Mouse (Mus musculus): ENCODE measurements around the gene Dgkg.

The Dgkg gene

DNA sequence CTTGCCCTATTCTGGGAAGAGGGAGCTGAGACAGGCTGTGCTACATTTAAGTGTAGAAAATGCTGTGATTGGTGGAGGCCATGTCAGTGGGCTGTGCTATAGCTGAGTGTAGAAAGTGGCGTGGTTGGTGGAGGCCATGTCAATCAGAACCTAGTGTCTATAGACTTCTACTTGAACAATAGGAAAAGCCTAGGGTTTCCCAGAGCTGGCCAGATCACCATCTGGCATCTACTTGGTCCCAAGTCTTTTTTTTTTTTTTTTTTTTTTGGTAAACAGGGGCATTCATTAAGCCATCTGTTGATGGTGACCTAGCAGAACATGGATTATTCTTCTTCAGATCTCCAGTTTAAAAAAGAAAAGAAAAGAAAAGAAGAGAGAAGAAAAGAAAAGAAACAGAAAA lies 60.6 kb downstream of the Dgkg start:
- DNase-seq (ENCODE audit: low spot score): no peak

GRCm38 (mm10) chr16:22593907-22594306 lies 63.1 kb downstream of the Dgkg start:
- DNase-seq (ENCODE audit: low spot score): no peak

DNA sequence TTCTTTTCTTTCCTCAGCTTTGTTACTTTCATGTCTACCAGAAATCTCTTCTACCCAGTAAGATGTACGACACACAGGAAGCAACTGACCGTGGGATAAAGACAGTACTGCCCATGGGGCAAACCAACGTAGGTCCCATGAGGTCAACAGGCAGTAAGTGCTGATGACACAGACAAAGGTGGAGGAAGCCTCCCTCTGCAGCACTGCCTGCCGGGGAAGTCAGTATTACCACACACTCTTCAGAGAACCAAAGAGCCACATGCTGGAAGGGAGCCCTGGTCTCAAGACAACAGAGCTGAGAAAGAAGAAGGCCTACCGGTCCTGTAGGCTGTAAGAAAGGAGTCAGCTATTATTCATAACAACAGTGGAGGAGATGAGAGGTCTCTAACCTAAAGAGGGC lies 67.4 kb downstream of the Dgkg start:
- DNase-seq (ENCODE audit: low spot score): no peak

GRCm38 (mm10) chr16:22586151-22586836 lies 70.7 kb downstream of the Dgkg start:
- DNase-seq (ENCODE audit: low spot score): no peak

- no peak for DNase-seq (ENCODE audit: low spot score)
Measured at GRCm38 (mm10) chr16:22585523-22585922, 71.5 kb downstream of the Dgkg start.

DNA sequence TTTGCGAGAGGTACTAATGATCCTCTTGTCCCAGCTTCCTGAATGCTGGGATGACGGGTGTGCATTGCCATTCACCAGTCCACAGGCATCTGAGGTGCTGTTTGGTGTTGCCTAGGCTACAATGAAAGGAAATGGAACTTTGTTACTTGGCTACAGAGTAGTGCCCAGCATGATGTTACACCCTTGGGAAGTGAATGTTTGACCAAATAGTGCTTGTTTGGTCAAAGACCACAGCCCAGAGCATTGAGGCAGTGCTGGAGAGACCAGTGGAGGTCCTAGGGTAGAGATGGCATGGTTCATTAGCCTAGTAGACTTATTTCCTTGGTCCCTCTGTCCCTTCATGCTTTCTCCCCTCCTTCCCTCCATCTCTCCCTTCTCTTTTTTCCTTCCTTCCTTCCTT lies 73.6 kb downstream of the Dgkg start:
- no peak for DNase-seq (ENCODE audit: low spot score)

- DNase-seq (ENCODE audit: low spot score): no peak
Measured at GRCm38 (mm10) chr16:22582173-22582929, 74.7 kb downstream of the Dgkg start.

GRCm38 (mm10) chr16:22580103-22580502 lies 76.9 kb downstream of the Dgkg start:
- DNase-seq (ENCODE audit: low spot score): no peak

GRCm38 (mm10) chr16:22578883-22579282 lies 78.1 kb downstream of the Dgkg start:
- DNase-seq (ENCODE audit: low spot score): no peak

GRCm38 (mm10) chr16:22577656-22578055 lies 79.4 kb downstream of the Dgkg start:
- DNase-seq (ENCODE audit: low spot score): no peak

- no peak for DNase-seq (ENCODE audit: low spot score)
Measured at GRCm38 (mm10) chr16:22574164-22574563, 82.9 kb downstream of the Dgkg start.

DNA sequence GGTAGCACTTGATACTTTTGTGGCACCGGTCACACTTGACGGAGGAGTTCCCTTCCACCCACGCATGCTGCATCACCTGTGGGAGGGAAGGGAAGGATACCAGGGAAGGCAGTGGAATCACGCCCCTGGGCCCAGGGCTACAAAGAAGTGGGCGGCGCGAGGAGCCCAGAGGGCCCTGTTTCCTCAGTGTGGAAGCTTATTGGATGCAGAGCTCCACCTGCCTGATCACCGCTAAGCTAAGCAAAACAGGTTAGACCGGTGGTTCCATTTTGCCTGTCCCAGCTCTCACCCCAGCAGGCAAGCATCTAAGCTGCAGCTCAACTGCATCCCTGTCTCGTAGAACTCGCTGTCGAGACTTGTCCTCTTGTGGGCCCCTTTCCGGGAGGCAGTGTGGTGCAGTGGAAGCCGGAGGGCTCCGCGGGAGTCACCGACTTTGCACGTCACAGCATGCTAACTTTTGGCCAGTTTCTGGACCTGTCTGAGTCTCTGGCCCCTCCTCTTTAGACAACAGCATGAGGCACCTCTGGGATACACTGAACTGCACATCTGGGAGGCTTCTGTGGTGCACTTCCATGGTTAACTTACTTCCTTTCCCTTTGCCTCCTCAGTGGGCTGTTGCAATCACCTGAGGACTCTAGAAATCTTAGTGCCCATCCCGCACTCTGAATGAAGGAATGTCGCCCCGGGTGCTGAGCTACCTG lies 84.2 kb downstream of the Dgkg start:
- no peak for DNase-seq (ENCODE audit: low spot score)

DNA sequence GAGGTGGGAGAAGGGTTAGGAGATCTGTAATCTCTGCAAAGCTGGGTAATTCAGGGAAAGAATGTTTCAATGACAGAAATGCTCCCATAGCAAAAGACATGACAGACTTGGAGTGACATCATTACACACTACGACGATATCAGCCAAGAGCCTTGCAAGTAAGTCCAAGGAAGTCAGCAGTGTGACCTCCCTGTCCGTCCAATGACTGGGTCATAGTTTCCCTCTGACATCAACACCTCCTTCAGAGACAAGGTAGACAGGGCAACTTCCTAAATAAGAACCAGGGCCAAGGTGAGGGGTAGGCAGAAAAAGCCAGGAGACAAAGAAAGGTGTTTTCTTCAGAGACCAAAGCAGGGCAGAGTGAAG lies 92.1 kb downstream of the Dgkg start:
- no peak for DNase-seq (ENCODE audit: low spot score)

DNA sequence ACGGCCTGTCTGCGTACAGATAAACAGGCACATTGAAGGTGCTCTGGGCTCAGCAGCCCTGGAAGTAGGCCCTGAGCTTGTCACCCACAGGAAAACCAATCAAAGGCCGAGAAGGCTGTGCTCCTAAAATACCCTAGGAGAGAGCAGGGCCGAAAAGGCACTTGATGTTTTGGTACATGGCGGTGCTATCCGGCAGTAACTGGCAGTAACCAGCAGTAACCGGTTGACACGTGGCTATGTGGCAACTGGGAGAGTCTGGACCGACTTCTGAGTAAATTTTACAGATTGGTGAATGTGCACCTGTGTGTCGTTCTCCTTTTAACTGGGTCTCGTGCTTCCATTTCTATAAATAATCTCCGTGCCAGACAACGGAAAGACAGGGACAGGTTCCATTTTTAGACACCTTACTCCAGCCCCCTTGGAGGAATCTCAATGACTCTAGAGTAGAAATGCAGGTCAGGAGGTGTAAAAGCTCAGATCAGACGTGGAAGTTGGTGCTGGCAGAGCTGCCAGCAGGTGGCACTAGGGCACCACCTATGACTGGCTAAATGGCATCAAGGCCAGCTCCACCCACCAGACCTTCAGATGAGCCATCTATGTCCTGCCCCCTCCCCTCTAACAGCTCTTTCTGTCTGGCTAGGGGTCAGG lies 92.6 kb downstream of the Dgkg start:
- DNase-seq (ENCODE audit: low spot score): peak; percentile 70

GRCm38 (mm10) chr16:22563594-22563993 lies 93.4 kb downstream of the Dgkg start:
- DNase-seq (ENCODE audit: low spot score): no peak

GRCm38 (mm10) chr16:22554996-22555395 lies 102.0 kb downstream of the Dgkg start:
- DNase-seq (ENCODE audit: low spot score): no peak

GRCm38 (mm10) chr16:22552351-22552750 lies 104.7 kb downstream of the Dgkg start:
- no peak for DNase-seq (ENCODE audit: low spot score)

- no peak for DNase-seq (ENCODE audit: low spot score)
Measured at GRCm38 (mm10) chr16:22551231-22552000, 105.6 kb downstream of the Dgkg start.

GRCm38 (mm10) chr16:22549346-22549745 lies 107.7 kb downstream of the Dgkg start:
- DNase-seq (ENCODE audit: low spot score): no peak

DNA sequence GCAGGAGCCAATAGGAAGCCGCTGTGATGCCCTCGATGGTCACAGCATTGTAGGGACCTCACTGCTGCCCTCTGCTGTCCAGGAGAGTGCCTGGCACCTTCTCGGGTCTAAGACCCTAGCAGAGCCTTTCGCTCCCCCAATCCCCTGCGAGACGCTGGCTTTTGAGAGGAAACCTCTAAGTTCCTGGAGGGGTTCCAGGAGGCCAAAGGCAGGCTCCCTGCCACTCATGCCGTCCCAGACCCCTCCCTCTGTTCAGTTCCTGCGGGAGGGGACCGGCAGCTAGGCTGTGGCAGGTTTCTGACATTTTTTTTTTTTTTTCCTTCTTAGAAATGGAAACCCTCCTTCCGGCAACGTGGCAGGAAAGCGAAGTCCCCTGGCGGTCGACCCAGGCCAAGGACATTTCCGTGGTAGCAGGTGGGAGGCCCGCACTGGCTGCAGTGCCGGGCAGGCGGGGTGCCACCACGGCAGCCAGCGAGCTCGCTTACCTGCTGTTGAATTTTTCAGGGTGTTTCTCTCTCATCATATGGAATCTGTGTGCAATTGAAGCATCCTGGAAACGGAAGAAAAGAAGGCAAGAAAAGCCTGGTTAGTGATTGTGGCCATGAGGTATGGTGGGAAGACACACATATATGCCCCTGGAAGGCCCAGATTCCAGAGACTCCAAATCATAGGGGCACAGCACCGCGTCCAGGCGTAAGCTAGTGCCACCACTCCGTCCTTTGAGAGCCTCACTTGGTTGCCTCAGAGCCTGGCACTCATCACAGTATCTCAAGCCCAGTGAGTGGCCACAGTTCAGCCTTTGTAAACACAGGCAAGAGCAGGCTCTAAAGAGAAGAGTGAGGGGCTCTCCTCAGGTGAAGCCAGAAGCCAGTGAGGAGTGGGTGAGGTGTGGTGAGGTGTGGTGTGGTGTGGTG lies 108.6 kb downstream of the Dgkg start:
- DNase-seq (ENCODE audit: low spot score): peak; percentile 87

DNA sequence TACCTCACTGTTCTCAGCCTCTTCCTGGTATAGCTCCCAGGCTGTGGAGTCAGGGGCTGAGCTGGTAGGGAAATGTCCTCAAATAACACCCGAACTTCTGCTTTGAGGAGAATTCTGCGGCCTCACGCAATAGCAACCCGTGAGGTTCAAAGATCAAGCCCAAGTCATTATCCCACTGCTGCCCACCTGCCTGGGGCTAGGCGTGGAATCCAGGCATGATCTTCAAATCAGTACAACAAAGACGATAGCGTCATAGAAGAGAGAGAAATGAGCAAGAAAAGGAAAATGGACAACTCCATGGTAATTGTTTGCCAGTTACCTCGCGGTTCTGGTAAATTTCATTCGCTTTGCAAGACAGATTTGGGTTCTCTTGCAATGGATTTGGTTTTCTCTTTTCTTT lies 109.3 kb downstream of the Dgkg start:
- DNase-seq (ENCODE audit: low spot score): no peak
